Mouse (Mus musculus) G1E-ER4 (cell line): ENCODE results near the gene Rassf6. TPM values are rescaled to one million over a fixed set of nuclear protein-coding genes. Genes with fewer than 3 reads are reported as not detected.

Experiments used
- GATA1 ChIP-seq: IDR thresholded peaks from one replicate; pipeline ENCODE4 v1.8.0; 2012; ENCODE audit warnings: low read length, inconsistent platforms
- polyA plus RNA-seq: library from polyadenylated mRNA; stranded (reverse); fragments of >175 nt; gene quantifications from 2 replicates; pipeline ENCODE4 v1.2.3, GENCODE M21; 2012

Rassf6 gene
- polyA plus RNA-seq, 1 experiment = not detected

DNA sequence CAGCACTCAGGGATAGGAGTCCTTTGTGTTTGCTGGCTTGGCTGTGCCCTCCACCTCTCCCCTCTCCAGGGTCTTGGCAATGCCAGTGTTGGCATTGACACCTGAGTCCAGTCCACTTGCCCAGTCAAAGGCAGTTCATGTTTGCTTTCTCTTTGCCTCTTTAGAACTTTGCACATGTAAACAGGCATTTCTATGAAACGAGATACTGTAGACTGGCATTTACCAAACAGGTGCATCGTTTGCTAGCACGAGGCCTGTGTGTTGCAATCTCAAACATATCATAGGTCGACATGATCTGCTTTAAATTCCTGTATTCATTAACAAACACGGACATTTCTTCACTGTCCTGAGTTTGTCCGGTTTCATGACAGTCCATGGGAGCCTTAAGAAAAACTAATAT lies 79.7 kb downstream of the Rassf6 start, which contains the start of gene 5830473C10Rik:
TSS of gene 5830473C10Rik (plus strand) at position 365 of the 400 bp plus-strand sequence.
- no peak for TF ChIP-seq GATA1

DNA sequence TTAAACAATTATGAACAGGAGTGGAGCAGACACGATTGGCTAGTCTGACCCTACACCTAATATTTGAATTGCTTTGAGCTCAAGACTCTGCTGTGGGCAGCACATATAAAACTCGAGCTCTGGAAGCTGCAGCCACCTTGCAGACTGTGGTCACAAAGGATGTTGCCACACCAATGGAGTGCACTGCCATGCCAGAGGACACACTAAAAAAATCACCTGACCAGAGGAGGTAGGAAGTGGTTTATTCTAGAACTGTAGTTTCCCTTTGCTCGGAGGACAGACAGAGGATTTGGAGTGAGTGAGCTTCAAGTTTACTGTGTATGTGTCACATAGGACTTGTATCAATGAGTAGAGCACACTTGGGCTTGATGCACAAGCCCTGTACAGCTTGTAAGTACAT lies 84.4 kb downstream of the Rassf6 start:
- TF ChIP-seq GATA1 = no peak

Other genes with a start within 250 kb of the Rassf6 start
- gene Alb, start 179.8 kb downstream of the Rassf6 start, polyA plus RNA-seq = not detected in 2 replicates
- 0.24 and 0.27 TPM in 2 replicates for gene Afp, start 149.9 kb downstream of the Rassf6 start, polyA plus RNA-seq
- not detected in 2 replicates for gene Afm, start 121.7 kb downstream of the Rassf6 start, polyA plus RNA-seq
- 0.05 TPM in 1 of 2 replicates, not detected in the other for gene 5830473C10Rik, start 79.5 kb downstream of the Rassf6 start, polyA plus RNA-seq
- gene Cxcl5, start 118.7 kb upstream of the Rassf6 start, polyA plus RNA-seq = not detected in 2 replicates
- not detected in 2 replicates for gene Ppbp, start 127.9 kb upstream of the Rassf6 start, polyA plus RNA-seq
- 1.2 and 2.2 TPM in 2 replicates for gene Pf4, start 131.8 kb upstream of the Rassf6 start, polyA plus RNA-seq
- gene Cxcl3, start 145.4 kb upstream of the Rassf6 start, polyA plus RNA-seq = 0.05 TPM in 1 of 2 replicates, not detected in the other
- not detected in 2 replicates for gene Cxcl15, start 153.9 kb upstream of the Rassf6 start, polyA plus RNA-seq